Mouse (Mus musculus) mouse trophoblast stem cell (cell line): ENCODE data around the gene Pin1rt1.

Source experiments
- in situ Hi-C, 2 experiments: fragments of 300-500 bp; cut with MseI, MboI; formaldehyde crosslinking; loops; 2 replicates in 1 of 2; 3 replicates in 1 of 2; pipeline ENCODE4 v1.15.1; 2025

The Pin1rt1 gene

GRCm38 (mm10) chr2:104716279-104716678 is at the start of gene Pin1rt1:
Gene Pin1rt1, minus strand, starts transcription at chr2:104716379.
- in situ Hi-C loops = no loop called here

DNA sequence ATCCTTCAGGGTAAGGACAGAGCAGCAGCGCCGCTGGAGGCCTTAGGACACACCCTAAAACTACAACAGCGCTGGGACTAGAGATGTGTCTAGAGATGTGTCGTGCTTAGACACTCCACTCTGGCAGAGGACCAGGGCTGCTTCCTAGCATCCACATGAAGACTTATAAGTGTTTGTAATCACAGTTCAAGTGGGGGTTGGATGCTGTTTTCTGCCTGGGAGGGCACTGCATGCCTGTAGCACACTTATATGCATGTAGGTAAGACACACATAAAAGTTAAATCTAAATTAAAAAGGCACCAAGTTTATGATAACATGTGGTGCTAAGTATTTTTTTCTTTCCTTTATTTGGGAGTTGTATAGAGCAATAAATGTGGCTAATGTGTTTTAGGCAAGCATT is 47.8 kb upstream of the Pin1rt1 start:
- in situ Hi-C loops = no loop called here

- in situ Hi-C loops = no loop called here
Measured at GRCm38 (mm10) chr2:104763134-104763703, 47.0 kb upstream of the Pin1rt1 start.

DNA sequence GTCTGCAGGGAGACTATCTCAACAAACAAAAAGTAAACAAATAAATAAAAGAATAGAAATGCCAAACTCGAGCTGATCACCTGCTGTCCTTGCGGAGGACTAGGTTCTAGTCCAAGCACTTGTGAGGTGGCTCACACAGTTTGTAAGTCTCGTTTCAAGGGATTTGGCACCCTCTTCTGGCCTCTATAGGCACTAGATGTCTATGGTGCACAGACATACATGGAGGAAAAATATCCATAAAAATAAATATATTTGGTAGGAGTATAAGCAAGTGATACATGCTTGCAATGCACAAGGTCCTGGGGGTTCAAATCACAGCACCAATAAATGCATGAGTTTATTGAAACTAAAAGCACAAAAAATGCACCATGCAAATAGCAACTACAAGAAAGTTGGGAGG is 34.4 kb upstream of the Pin1rt1 start:
- in situ Hi-C loops = loop anchor here in 1 of 2 experiments (10.0 kb wide), 1 partner anchor 66 kb away; no protein-coding TSS in a partner anchor

- in situ Hi-C loops = no loop called here
Measured at GRCm38 (mm10) chr2:104748652-104749183, 32.5 kb upstream of the Pin1rt1 start.

DNA sequence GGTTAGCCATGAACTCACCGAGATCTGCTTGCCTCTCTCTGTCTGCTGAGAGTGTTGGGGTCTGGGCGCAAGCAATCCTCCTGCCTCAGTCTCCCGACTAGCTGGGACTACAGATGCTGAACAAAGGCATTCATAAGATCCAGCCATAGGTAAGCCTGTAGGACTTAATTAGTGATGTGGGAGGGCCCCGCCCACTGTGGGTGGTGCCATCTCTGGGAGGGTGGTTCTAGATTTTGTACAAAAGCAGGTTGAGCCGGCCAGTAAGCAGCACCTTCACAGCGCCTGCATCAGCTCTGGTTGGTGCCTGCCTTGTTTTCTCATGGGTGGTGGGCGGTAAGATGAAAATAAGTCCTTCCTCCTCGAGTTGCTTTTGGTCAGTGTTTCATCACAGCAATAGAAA is 30.1 kb upstream of the Pin1rt1 start:
- in situ Hi-C loops = no loop called here

GRCm38 (mm10) chr2:104743971-104744370 is 27.8 kb upstream of the Pin1rt1 start:
- in situ Hi-C loops = no loop called here

GRCm38 (mm10) chr2:104743160-104743559 is 27.0 kb upstream of the Pin1rt1 start:
- in situ Hi-C loops = no loop called here

DNA sequence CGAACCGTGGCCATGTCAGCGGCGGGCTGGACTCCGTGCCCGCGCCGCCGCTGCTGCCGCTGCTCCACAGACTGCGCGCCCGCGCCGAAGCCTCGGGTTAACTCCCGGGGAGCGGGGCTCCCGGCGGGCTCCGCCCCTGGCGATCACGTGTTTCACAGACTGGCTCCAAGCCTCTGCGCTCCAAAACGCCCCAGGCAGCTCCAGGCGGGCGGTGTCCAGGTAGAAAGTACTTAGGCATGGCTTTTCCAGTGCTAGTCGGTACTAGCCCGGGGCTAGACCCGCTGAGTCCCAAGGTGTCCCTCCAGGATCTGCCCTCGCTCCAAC is 26.5 kb upstream of the Pin1rt1 start, which contains the start of gene Depdc7:
Gene Depdc7 (minus strand): TSS at position 138 of the 324 bp plus-strand sequence.
- in situ Hi-C loops = no loop called here

DNA sequence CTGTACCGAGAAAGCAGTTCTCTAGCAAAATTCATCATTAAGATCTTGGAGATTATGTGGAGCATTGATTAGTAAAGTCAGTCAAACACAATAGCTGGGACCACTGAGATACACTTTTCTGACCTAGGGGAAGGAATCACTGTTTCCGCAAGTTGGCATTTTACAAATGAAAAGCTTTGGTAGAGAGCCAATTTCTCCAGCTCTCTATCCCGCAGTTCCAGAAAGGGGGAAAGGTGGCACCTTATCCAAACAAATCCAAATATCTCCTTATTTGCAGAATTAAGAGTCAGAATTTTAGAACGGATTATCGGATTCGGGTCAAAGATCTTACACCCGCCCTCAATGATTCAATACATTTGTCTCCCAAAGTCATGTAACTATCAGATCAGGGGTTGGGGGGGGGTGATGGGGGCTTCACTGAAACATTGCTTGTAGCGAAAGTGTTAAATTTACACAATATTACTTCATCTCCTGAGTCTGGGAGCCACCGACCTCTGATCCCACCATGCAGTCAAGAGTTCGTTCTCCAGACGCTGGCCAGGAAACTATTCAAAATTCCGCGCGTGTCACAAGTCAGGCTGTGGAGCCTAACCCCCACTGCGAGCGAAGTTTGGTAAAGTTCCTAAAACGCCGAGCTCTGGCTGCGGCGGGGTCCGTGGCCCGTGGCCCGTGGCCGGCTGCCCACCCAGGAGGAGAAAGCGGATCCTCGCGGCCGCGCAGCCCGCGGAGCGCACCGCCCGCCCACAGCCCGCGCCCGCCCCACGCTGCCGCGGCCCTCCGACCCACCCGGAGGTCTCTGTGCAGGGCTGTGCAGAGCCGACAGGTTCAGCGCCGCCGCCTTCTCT is 25.9 kb upstream of the Pin1rt1 start:
- in situ Hi-C loops = no loop called here

- in situ Hi-C loops = no loop called here
Measured at GRCm38 (mm10) chr2:104741015-104741758, 25.0 kb upstream of the Pin1rt1 start.

DNA sequence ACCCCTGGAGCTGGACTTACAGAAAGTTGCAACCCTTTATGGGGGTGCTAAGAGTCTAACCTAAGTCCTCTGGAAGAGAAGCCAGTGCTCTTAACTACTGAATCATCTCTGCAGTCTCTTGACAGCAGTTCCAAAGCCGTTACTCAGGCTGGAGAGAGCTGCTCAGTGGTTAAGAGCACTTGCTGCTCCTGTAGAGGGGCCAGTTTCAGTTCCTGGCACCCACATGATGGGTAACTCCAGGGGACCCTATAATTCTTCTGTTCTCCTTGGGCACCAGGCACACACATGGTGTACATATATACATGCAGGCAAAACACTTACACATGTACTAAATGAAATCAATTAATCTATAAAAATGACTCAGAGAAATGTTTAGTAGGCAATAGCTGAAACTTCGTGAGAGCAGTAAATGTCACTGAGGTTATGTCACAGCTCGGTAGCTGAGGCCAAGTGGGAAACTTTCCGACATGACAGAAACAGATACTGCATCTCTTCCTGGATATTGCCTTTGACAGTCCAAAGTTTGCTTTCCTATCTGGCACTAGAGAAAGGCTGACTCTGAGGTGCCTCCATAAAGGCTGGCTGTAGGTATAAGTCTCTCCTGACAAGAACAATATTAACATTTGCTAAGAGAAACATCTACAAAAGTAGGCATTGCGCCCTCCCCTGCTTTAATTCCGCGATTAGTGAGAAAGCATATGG is 24.2 kb upstream of the Pin1rt1 start:
- in situ Hi-C loops = no loop called here

DNA sequence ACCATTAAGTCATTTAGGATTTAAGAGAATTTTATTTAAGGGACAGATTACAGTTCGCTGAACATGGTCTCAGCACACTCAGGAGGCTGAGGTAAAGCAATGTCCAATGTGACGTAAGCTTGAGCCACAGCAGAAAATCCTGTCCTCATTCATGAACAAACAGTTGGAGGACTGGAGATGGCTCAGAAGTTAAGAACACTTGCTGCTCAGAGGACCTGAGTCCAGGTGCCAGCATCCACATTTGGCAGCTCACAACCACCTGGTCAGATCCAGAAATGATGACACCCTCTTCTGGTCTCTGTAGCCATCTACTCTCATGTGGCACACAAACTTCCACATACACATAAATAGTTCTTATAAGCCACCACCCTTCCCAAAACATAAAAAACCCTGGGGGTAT is 23.5 kb upstream of the Pin1rt1 start:
- in situ Hi-C loops = no loop called here

DNA sequence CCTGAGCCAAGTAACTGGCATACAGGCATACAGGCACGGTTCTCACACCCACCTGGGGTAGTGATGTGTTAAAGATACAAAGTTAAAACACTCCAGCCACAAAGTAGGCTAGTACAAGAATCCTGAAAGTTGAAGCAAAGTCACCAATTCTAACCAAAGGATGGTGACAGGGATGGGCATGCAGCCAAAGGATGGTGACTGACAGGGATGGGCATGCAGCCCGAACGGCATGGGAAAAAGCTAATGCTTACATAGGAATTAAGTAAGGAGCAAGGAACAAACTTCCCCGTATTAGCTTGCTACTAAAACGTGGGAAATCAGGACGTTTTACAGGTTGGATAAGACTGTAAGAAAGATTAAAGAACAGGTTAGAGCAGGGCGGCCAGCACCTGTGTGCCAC is 20.1 kb upstream of the Pin1rt1 start:
- in situ Hi-C loops = no loop called here

- in situ Hi-C loops = no loop called here
Measured at GRCm38 (mm10) chr2:104732562-104733256, 16.5 kb upstream of the Pin1rt1 start.

DNA sequence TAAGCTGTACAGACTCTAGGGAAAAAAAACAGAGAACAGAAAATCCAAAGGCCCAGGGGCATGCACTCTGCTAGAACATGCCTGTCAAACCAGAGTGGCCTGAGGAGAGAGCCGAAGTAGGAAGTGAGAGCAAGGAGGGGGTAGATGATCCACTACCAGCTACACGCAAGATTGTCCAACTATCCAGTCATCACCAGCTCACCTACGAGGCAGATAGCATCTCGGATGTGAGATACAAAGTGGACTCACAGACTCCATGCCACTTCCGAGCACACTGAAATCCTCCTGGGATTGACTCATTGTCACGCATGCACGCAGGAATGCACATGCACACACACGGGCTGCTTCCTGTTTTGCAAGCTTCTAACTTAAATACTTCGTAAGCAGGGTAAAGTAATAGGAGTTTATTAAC is 15.9 kb upstream of the Pin1rt1 start:
- in situ Hi-C loops = no loop called here

- in situ Hi-C loops = no loop called here
Measured at GRCm38 (mm10) chr2:104727369-104727768, 11.2 kb upstream of the Pin1rt1 start.

DNA sequence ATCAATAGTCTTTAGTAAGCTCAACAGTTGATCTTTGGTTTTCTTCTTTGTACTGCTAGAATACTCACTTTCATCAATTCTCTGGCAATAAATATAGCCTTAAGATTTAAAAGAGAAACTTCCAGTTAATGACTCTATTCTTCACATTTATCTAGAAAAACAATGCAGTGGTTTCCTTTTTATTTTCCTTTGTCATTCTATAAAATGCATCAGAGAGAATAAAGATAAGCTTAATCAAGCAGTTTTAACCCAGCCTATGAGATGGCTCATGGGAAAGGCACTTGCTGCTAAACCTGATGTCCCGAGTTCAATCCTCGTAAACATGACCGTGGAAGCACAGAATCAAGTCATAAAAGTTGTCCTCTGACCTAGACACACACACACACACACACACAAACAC is 5.8 kb upstream of the Pin1rt1 start:
- in situ Hi-C loops = no loop called here

DNA sequence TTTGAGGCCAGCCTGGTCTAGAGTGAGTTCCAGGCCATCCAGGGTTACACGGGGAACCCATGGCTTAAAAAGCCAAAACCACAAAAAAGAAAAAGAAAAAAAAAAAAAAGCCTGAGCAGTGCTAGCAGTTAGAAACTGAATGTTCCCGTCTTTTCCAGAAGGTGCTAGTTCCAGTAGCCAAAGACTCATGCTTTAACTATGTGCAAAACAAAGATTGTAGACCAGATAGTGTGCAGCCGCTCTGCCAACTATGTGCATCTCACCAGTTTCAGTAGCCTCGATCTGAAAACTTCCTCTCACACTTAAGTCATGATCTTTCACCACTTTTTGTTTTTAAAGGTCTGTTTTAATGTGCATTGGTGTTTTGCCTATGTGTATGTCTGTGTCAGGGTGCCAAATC is 1.6 kb upstream of the Pin1rt1 start:
- in situ Hi-C loops = no loop called here

DNA sequence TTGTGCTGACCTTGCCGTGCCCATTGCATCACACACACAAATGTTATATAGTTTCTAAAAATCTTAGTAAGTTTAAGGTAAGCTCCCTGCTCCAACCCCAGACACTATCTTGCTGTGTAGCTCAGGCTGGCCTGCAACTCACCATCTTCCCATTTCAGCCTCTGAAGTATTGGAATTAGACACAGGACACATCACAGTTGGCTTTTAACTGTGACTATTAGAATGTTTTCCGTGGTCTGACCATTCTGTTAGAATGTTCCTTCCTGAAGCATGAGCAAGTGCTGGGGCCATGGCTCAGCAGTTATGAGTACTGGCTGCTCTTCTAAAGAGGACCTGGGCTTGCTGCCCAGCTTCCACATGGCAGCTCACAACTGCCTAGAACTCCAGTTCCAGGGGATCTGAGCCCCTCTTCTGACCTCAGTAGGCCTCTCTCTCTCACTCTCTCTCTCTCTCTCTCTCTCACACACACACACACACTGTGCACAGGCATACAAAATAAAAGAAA is 1.1 kb upstream of the Pin1rt1 start:
- in situ Hi-C loops = no loop called here

DNA sequence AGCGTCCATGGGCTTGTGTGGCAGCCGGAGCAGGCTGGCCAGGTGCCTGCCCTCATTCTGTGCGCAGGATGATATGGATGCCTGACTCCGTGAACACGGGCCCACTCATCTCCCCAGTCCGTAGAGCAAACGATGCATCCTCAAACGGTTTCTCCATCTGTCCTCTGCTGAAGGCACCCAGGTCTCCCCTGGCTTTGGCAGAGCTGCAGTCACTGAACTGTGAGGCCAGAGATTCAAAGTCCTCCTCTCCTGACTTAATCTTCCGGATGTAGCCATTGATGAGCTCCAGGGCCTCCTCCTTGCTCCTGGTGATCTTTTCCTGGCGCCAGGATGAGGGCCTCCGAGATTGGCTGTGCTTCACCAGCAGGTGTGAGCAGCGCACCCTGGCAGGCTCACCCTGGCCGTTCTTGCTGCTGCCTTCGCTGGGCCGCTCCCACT is 1.9 kb downstream of the Pin1rt1 start:
- in situ Hi-C loops = no loop called here
